Mouse (Mus musculus) stomach, postnatal 0 days (tissue): Measurements from ENCODE around the gene 2200002D01Rik. TPM values are rescaled to one million over a fixed set of nuclear protein-coding genes. Genes with fewer than 3 reads are reported as not detected.

Experiments used
- ATAC-seq: fragments of 200-750 bp; cut with Nextera tagmentation; 2 replicates; pipeline ENCODE4 v1.8.0; 2017; ENCODE audit not compliant: low FRiP score, low TSS enrichment
- DNase-seq: peaks from one replicate; pipeline ENCODE4 v3.0.0-alpha.2; 2016; ENCODE audit warnings: low spot score
- H3K27ac ChIP-seq: fragments of 300-500 bp; sonication (generic); replicated peaks from 2 replicates; pipeline ENCODE4 v1.5.1; 2014; ENCODE audit warnings: mild to moderate bottlenecking, control low read depth
- H3K27me3 ChIP-seq: fragments of 300-500 bp; sonication (generic); 2 replicates; pipeline ENCODE4 v1.6.1; 2014; ENCODE audit warnings: low read length; ENCODE audit not compliant: control insufficient read depth, insufficient read depth
- H3K36me3 ChIP-seq: fragments of 300-500 bp; sonication (generic); 2 replicates; pipeline ENCODE4 v1.6.1; 2014; ENCODE audit warnings: low read length, mixed read lengths; ENCODE audit not compliant: control insufficient read depth, insufficient read depth
- H3K4me1 ChIP-seq: fragments of 300-500 bp; sonication (generic); replicated peaks from 2 replicates; pipeline ENCODE4 v1.6.1; 2014; ENCODE audit warnings: antibody characterized with exemption; ENCODE audit not compliant: control insufficient read depth, insufficient read depth
- H3K4me2 ChIP-seq: fragments of 300-500 bp; sonication (generic); replicated peaks from 2 replicates; pipeline ENCODE4 v1.6.1; 2014; ENCODE audit warnings: low read depth, mild to moderate bottlenecking, control low read depth, moderate library complexity
- H3K4me3 ChIP-seq: fragments of 300-500 bp; sonication (generic); 2 replicates; pipeline ENCODE4 v1.5.1; 2014; ENCODE audit warnings: low read depth, low read length, control low read depth
- H3K9ac ChIP-seq: fragments of 300-500 bp; sonication (generic); 2 replicates; pipeline ENCODE4 v1.6.1; 2014; ENCODE audit warnings: mild to moderate bottlenecking, low read length, control low read depth, mixed read lengths
- H3K9me3 ChIP-seq: fragments of 300-500 bp; sonication (generic); 2 replicates; pipeline ENCODE4 v1.6.1; 2016; ENCODE audit warnings: low read length; ENCODE audit not compliant: control insufficient read depth
- CTCF ChIP-seq: IDR thresholded peaks from 2 replicates; pipeline ENCODE4 v1.5.1; 2016; ENCODE audit warnings: antibody characterized with exemption, low read depth, mild to moderate bottlenecking, moderate library complexity
- EP300 ChIP-seq: optimal IDR thresholded peaks from 2 replicates; pipeline ENCODE3; 2016; ENCODE audit warnings: antibody characterized with exemption
- whole genome bisulfite sequencing: fragments of 180-500 bp; shearing (Covaris S2); extraction: QIAGEN DNeasy Blood & Tissue Kit; methylation state at CpG from one replicate; pipeline ENCODE4 v1.1.7; 2014; 5-methylcytosine and 5-hydroxymethylcytosine counted together
- polyA plus RNA-seq: library from polyadenylated mRNA; unstranded; fragments of >200 nt; fragmentation: Nextera tagmentation; extraction: Ambion mirVana; gene quantifications from 2 replicates; pipeline ENCODE4 v1.2.1, GENCODE M21; 2015

Gene 2200002D01Rik
- polyA plus RNA-seq, 1 experiment from 2014 or later, result 201 TPM

DNA sequence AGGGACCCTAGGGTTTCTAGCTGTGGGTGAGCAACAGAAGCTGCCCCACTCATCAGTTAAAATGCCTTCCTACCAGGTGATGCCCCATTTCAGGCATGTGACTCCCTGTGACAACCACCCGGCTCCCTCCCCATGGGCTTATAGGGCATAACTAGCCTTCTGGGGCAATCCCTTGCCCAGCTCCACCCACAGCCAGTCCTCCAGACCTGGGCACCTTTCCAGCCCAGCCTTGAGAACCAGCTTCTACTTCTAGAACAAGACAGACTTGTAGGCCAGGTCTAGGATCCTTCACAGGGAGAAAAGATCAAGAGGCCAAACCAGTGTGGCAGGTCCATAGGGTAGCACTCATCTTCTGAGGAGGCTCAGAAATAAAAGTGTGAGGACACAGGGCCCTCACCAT lies 9.1 kb upstream of the 2200002D01Rik start:
- no peaks in the 10 kb centered on the region for H3K4me1 ChIP-seq
- H3K27me3 ChIP-seq, result no peaks in the 10 kb centered on the region
- no peak; the same call in 1 of the 2 replicates for ATAC-seq
- no peaks in the 10 kb centered on the region; the same call in 1 of the 2 replicates for H3K36me3 ChIP-seq
- no peaks in the 10 kb centered on the region for H3K9me3 ChIP-seq
- peak overlapping the region; percentile 30 for H3K27ac ChIP-seq
- TF ChIP-seq CTCF (no peak), EP300 (no peak)
- H3K9ac ChIP-seq, result 0 out of 2 replicates have a peak overlapping the region, but pooled peaks have one; percentile 1
- H3K4me3 ChIP-seq, result no peak overlapping the region
- H3K4me2 ChIP-seq, result no peak overlapping the region
- DNase-seq, result no peak
- WGBS, result 64% methylated on average over 1 of the region's 1 CpGs

DNA sequence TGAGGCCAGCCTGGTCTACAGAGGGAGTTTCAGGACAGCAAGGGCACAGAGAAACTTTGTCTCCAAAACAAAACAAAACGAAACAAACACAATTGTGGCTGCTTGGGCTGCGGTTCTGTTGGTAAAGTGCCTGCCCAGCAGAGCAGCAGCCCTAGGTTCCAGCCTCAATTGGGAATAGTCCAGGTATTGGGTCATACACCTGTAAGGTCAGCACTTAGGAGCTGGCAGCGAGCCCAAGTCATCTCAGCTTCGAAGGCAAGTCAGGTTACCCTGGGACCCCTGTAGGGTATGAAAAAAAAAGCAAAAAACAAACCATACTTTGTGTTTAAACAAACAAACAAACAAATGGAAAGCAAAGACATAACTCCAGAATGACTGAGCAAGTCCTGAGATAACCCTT lies 7.6 kb upstream of the 2200002D01Rik start:
- TF ChIP-seq CTCF (no peak), EP300 (no peak)
- ATAC-seq (no peak), DNase-seq (no peak)
- no peaks in the 10 kb centered on the region for H3K9me3 ChIP-seq
- H3K9ac ChIP-seq, result no peak overlapping the region
- H3K27me3 ChIP-seq, result no peaks in the 10 kb centered on the region
- no peaks in the 10 kb centered on the region; the same call in 1 of the 2 replicates for H3K36me3 ChIP-seq
- H3K4me3 ChIP-seq, result no peak overlapping the region
- 67% methylated on average over 4 of the region's 4 CpGs for WGBS
- H3K4me1 ChIP-seq, result no peaks in the 10 kb centered on the region
- H3K27ac ChIP-seq, result no peak overlapping the region
- H3K4me2 ChIP-seq, result no peak overlapping the region

DNA sequence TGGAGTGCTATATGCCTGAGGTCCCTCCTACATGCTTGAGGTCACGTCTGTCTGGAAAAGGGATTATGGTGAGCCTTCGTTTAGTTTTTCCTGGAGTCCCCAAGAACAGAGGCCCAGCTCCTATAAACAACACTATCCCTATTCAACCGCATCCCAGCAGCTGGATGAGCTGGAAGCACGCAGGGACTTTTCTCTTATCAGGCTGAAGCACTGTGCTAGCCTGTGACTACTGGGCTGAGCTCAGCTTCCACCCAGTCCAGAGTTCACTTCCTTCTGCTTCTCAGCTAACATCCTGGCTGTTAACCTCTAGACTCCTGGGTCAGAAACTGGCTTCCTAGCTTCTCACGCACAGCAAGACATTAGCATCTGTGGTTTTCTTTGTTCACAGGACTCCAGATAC lies 5.6 kb upstream of the 2200002D01Rik start:
- no peak overlapping the region for H3K4me3 ChIP-seq
- H3K4me2 ChIP-seq, result no peak overlapping the region
- DNase-seq (peak; percentile 61), ATAC-seq (peak; percentile 66)
- H3K4me1 ChIP-seq, result no peaks in the 10 kb centered on the region
- H3K36me3 ChIP-seq, result no peaks in the 10 kb centered on the region; the same call in 1 of the 2 replicates
- no peaks in the 10 kb centered on the region for H3K9me3 ChIP-seq
- TF ChIP-seq CTCF (no peak), EP300 (no peak)
- 31% methylated on average over 5 of the region's 5 CpGs for WGBS
- H3K9ac ChIP-seq, result no peak overlapping the region
- H3K27ac ChIP-seq, result peak overlapping the region; percentile 74
- no peaks in the 10 kb centered on the region for H3K27me3 ChIP-seq

DNA sequence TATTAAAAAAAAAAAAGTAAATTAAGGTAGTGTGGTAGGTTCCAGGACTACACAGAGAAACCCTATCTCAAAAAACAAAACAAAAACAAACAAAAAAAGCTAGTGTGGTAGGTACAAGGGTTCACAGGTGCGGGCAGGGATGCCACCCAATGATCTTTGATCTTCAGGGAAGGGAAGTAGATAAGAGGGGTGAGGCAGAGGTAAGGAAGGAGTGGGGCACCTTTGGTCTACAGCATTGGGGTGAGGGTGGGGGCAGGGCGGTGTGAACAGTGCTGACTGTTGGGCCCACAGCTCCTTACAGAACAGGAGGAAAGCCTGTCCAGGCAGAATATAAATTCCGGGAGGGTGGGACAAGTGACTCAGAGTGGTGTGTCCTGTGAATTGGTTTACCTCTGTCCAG lies 2.9 kb upstream of the 2200002D01Rik start:
- Histone ChIP-seq H3K27me3 (no peaks in the 10 kb centered on the region), H3K4me3 (no peak overlapping the region), H3K9ac (no peak overlapping the region), H3K36me3 (no peaks in the 10 kb centered on the region), H3K27ac (peak overlapping the region; percentile 79), H3K4me2 (no peak overlapping the region), H3K9me3 (no peaks in the 10 kb centered on the region), H3K4me1 (no peaks in the 10 kb centered on the region)
- DNase-seq (peak; percentile 89), ATAC-seq (peak; percentile 80)
- TF ChIP-seq EP300 (no peak), CTCF (no peak)
- WGBS, result 47% methylated on average over 3 of the region's 3 CpGs

DNA sequence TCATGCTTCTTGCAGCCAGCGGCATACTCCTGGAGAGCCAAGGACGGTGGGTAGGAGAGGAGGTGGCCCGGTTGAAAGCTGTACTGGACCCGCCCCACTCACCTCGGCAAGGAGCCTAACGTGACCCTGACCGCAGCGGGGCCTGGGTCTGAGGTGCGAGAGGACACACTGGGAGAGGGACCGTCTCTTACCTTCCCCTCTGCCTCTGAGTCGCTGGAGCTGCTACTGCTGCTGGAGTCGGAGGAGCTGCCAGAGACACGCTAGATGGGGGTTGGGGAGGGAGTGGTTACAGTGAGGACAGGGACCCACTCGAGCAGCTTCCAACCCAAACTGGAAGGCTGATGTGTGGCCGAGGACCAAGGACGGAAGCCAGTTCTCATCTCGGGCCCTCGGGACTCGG lies 560 bp downstream of the 2200002D01Rik start:
- peak; percentile 47 for DNase-seq
- 0 out of 2 replicates have a peak, but pooled peaks have one; percentile 8 for ATAC-seq
- peak overlapping the region; percentile 70 for H3K9ac ChIP-seq
- TF ChIP-seq CTCF (no peak), EP300 (no peak)
- peak overlapping the region; percentile 46 for H3K4me2 ChIP-seq
- WGBS, result 26% methylated on average over 19 of the region's 19 CpGs
- no peaks in the 10 kb centered on the region for H3K27me3 ChIP-seq
- H3K4me1 ChIP-seq, result no peaks in the 10 kb centered on the region
- 0 out of 2 replicates have a peak, but pooled peaks cover 2% of the 10 kb centered on the region for H3K36me3 ChIP-seq
- no peaks in the 10 kb centered on the region for H3K9me3 ChIP-seq
- H3K4me3 ChIP-seq, result peak overlapping the region; percentile 48
- H3K27ac ChIP-seq, result peak overlapping the region; percentile 90

DNA sequence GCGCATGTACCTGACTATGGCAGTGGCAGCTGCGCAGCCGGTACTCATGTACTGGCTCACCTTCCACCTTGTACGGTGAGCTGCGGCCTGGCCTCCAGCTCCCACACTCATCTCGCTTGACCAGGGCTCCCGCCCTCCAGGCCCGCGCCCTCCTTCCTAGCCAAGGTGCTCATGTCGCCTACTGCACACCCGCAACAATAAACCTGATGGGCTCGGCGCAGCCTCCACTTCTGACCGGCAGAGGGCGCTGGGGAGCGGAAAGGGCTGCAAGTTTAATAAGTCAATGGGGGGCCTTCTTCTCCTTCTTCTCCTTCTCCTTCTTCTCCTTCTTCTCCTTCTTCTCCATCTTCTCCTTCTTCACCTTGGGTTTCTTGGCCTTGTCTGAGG lies 959 bp downstream of the 2200002D01Rik start:
- peak; percentile 91 for DNase-seq
- Histone ChIP-seq H3K9me3 (no peaks in the 10 kb centered on the region), H3K27ac (peak overlapping the region; percentile 90), H3K27me3 (no peaks in the 10 kb centered on the region), H3K9ac (peak overlapping the region; percentile 70), H3K36me3 (0 out of 2 replicates have a peak, but pooled peaks cover 2% of the 10 kb centered on the region), H3K4me2 (peak overlapping the region; percentile 46), H3K4me3 (peak overlapping the region; percentile 48), H3K4me1 (no peaks in the 10 kb centered on the region)
- TF ChIP-seq EP300 (no peak), CTCF (peak; percentile 96)
- WGBS, result 31% methylated on average over 16 of the region's 16 CpGs
- ATAC-seq, result no peak; the same call in 1 of the 2 replicates
